Mouse (Mus musculus): Measurements from ENCODE around the gene Camta2. TPM values are rescaled to one million over a fixed set of nuclear protein-coding genes. Genes with fewer than 3 reads are reported as not detected.

Camta2 gene
- polyA plus RNA-seq, 1 experiment from 2014 or later: 14.8 TPM

DNA sequence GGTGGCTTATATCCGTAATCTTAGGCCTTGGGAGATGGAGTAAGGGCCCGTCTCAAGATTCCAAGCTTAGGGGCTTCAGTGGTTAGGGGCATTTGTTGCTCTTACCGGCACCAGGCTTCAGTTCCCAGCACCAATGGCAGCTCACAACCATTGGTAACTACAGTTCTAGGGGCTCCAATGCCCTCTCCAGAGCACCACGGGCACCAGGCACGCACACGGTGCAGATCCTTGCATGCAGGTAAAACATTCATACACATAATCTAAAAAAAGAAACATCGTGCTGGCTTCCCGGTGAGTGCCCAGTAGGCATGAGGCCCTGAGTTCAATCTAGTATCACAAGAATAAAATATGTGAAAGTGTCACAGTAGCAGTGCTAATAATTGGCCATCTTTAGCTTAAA lies 24.8 kb downstream of the Camta2 start:
- no peak overlapping the region for H3K27ac ChIP-seq (ENCODE audit: low read length)
- WGBS: 89% methylated on average over 8 of the region's 8 CpGs
- H3K4me2 ChIP-seq (ENCODE audit: low read depth, low read length): no peak overlapping the region
- H3K4me3 ChIP-seq (ENCODE audit: low read length): no peak overlapping the region
- H3K36me3 ChIP-seq (ENCODE audit: control insufficient read depth, insufficient read depth, low read length): peaks cover 29% of the 10 kb centered on the region
- no peak for ATAC-seq (ENCODE audit: low read depth)
- H3K4me1 ChIP-seq (replicated peaks; ENCODE audit: control insufficient read depth, insufficient read depth, low read length): peaks cover 10% of the 10 kb centered on the region
- H3K9ac ChIP-seq (ENCODE audit: low read length): no peak overlapping the region
- H3K27me3 ChIP-seq (ENCODE audit: control insufficient read depth, insufficient read depth, low read depth, low read length): no peaks in the 10 kb centered on the region
- H3K9me3 ChIP-seq (ENCODE audit: control insufficient read depth, low read length): no peaks in the 10 kb centered on the region

DNA sequence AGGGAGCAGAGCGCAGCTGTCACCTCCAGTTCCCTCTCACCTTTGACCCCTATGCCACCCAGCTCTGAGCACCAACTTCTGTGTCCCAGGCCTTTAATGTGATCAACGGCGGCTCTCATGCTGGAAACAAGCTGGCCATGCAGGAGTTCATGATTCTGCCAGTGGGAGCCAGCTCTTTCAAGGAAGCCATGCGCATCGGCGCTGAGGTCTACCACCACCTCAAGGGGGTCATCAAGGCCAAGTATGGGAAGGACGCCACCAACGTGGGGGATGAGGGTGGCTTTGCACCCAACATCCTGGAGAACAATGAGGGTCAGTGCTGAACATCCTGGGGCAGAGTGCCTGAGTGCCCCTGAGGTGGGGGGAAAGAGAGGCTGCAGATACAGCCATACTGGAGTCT lies 27.3 kb downstream of the Camta2 start:
- ATAC-seq (ENCODE audit: low read depth): no peak
- peaks cover 23% of the 10 kb centered on the region for H3K4me1 ChIP-seq (replicated peaks; ENCODE audit: control insufficient read depth, insufficient read depth, low read length)
- H3K36me3 ChIP-seq (ENCODE audit: control insufficient read depth, insufficient read depth, low read length): peaks cover 27% of the 10 kb centered on the region

DNA sequence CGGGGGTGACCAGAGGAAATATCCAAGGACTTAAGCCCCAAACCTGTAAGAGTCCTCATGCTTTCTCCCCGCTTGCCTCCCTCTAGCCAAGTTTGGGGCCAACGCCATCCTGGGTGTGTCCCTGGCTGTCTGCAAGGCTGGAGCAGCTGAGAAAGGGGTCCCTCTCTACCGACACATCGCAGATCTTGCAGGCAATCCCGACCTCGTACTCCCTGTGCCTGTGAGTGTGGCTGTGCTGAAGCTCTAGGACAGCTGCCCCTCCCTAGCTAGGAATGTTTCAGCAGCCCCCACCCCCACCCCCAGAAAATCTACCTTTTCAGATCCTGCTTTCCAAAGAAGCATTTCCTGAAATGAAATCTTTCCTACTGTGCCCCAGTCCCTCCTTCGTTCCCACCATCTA lies 29.0 kb downstream of the Camta2 start:
- Histone ChIP-seq H3K27ac (ENCODE audit: low read length) (no peak overlapping the region), H3K27me3 (ENCODE audit: control insufficient read depth, insufficient read depth, low read depth, low read length) (no peaks in the 10 kb centered on the region)
- WGBS: 49% methylated on average over 8 of the region's 8 CpGs

More for the DNA sequence above, 27.3 kb downstream of the Camta2 start:
- 82% methylated on average over 8 of the region's 8 CpGs for WGBS
- Histone ChIP-seq H3K4me2 (ENCODE audit: low read depth, low read length) (no peak overlapping the region), H3K27me3 (ENCODE audit: control insufficient read depth, insufficient read depth, low read depth, low read length) (no peaks in the 10 kb centered on the region), H3K9me3 (ENCODE audit: control insufficient read depth, low read length) (no peaks in the 10 kb centered on the region), H3K27ac (ENCODE audit: low read length) (no peak overlapping the region), H3K9ac (ENCODE audit: low read length) (no peak overlapping the region), H3K4me3 (ENCODE audit: low read length) (no peak overlapping the region)

DNA sequence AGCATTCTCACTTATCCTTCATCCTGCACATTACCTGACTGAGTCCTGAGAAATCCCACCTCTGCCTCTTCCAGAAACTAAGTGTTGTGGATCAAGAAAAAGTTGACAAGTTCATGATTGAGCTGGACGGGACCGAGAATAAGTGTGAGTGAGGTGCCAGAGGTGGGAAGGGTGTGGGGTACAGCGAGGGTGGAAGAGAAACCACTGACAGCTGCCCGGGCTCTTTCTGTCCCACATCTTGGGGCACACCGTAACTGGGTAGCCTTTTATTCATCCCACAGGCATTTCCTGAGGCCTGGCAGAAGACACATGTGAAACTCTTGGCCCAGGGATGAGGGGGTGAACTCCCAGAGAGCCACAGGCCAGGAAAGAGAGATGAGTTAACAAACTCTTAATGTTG lies 29.4 kb downstream of the Camta2 start:
- peaks cover 25% of the 10 kb centered on the region for H3K4me1 ChIP-seq (replicated peaks; ENCODE audit: control insufficient read depth, insufficient read depth, low read length)
- no peaks in the 10 kb centered on the region for H3K27me3 ChIP-seq (ENCODE audit: control insufficient read depth, insufficient read depth, low read depth, low read length)
- H3K4me2 ChIP-seq (ENCODE audit: low read depth, low read length): no peak overlapping the region
- H3K9me3 ChIP-seq (ENCODE audit: control insufficient read depth, low read length): no peaks in the 10 kb centered on the region
- peaks cover 11% of the 10 kb centered on the region for H3K36me3 ChIP-seq (ENCODE audit: control insufficient read depth, insufficient read depth, low read length)
- no peak overlapping the region for H3K9ac ChIP-seq (ENCODE audit: low read length)
- H3K27ac ChIP-seq (ENCODE audit: low read length): no peak overlapping the region
- 69% methylated on average over 5 of the region's 5 CpGs for WGBS
- no peak for ATAC-seq (ENCODE audit: low read depth)
- no peak overlapping the region for H3K4me3 ChIP-seq (ENCODE audit: low read length)

More for the DNA sequence above, 29.0 kb downstream of the Camta2 start:
- no peak overlapping the region; the same call in 1 of the 2 replicates for H3K9ac ChIP-seq (ENCODE audit: low read length)
- peaks cover 25% of the 10 kb centered on the region for H3K4me1 ChIP-seq (replicated peaks; ENCODE audit: control insufficient read depth, insufficient read depth, low read length)
- no peak overlapping the region for H3K4me3 ChIP-seq (ENCODE audit: low read length)
- peaks cover 15% of the 10 kb centered on the region for H3K36me3 ChIP-seq (ENCODE audit: control insufficient read depth, insufficient read depth, low read length)
- no peak for ATAC-seq (ENCODE audit: low read depth)
- H3K4me2 ChIP-seq (ENCODE audit: low read depth, low read length): no peak overlapping the region
- H3K9me3 ChIP-seq (ENCODE audit: control insufficient read depth, low read length): no peaks in the 10 kb centered on the region

DNA sequence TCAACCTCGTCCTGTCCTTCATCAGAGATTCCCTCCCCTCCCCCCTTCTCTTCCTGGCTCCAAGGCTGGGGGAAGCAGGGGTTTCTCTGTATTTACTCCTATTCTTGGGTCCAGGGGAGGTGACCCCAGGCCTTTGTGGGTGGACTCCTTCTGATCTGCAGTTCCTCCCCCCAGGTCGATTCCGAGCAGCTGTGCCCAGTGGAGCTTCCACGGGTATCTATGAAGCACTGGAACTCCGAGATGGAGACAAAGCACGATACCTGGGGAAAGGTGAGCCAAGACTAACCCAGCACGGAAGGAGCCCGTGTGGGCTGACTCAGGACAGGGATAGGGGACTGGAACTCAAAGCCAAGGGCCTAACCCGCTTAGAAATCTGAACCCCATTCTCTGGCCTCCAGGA lies 29.9 kb downstream of the Camta2 start:
- Histone ChIP-seq H3K27ac (ENCODE audit: low read length) (no peak overlapping the region), H3K4me1 (replicated peaks; ENCODE audit: control insufficient read depth, insufficient read depth, low read length) (peaks cover 25% of the 10 kb centered on the region), H3K4me3 (ENCODE audit: low read length) (no peak overlapping the region), H3K27me3 (ENCODE audit: control insufficient read depth, insufficient read depth, low read depth, low read length) (no peaks in the 10 kb centered on the region), H3K36me3 (ENCODE audit: control insufficient read depth, insufficient read depth, low read length) (peaks cover 8% of the 10 kb centered on the region), H3K9me3 (ENCODE audit: control insufficient read depth, low read length) (no peaks in the 10 kb centered on the region), H3K4me2 (ENCODE audit: low read depth, low read length) (no peak overlapping the region), H3K9ac (ENCODE audit: low read length) (no peak overlapping the region)
- no peak for ATAC-seq (ENCODE audit: low read depth)
- 45% methylated on average over 9 of the region's 9 CpGs for WGBS

DNA sequence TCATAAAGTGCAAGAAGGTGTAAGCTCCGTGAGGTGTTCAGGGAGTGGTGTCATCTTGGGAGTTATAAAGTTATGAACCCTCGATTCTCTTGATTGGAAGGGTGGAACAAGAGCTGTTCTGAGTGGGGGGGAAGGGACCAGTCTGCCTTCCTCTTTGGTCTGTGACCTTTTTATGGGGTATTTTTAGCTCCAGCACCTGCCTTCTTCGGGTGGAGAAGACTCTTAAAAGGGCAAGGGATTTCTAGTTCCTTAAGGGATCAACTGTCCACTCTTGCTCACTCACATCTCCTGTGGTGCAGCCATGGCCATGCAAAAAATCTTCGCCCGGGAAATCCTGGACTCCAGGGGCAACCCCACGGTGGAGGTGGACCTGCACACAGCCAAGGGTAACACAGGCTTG lies 30.3 kb downstream of the Camta2 start:
- no peak overlapping the region; the same call in 1 of the 2 replicates for H3K9ac ChIP-seq (ENCODE audit: low read length)
- H3K36me3 ChIP-seq (ENCODE audit: control insufficient read depth, insufficient read depth, low read length): peaks cover 7% of the 10 kb centered on the region
- H3K27me3 ChIP-seq (ENCODE audit: control insufficient read depth, insufficient read depth, low read depth, low read length): no peaks in the 10 kb centered on the region
- no peak overlapping the region for H3K27ac ChIP-seq (ENCODE audit: low read length)
- 43% methylated on average over 6 of the region's 6 CpGs for WGBS
- no peak for ATAC-seq (ENCODE audit: low read depth)
- H3K4me2 ChIP-seq (ENCODE audit: low read depth, low read length): peak overlapping the region; percentile 24; the same call in 1 of the 2 replicates
- no peak overlapping the region for H3K4me3 ChIP-seq (ENCODE audit: low read length)
- peaks cover 28% of the 10 kb centered on the region for H3K4me1 ChIP-seq (replicated peaks; ENCODE audit: control insufficient read depth, insufficient read depth, low read length)
- H3K9me3 ChIP-seq (ENCODE audit: control insufficient read depth, low read length): no peaks in the 10 kb centered on the region

DNA sequence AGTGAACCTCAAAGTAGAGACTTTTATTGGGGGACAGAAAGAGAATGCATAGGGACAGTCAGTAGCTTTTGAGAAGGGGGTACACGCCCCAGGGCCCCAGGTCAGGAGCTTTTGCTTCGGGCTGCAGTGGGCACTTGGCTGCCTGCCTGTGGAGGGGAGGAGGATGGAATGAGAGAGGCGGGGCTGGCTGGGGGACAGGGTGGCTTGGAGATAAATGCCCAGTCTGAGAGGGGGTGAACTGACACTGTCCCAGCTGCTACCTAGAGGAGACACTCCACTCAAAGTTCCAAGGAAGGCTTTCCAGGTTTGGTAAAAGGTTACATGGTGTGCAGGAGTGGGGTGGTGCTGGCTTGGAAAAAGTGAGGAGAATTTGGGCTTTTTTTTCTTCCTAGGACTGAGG lies 30.9 kb downstream of the Camta2 start, which contains the start of gene Eno3:
Gene Eno3, plus strand, starts transcription at position 239 of the 400 bp plus-strand sequence.
- Histone ChIP-seq H3K4me2 (ENCODE audit: low read depth, low read length) (peak within 1 kb of the TSS; percentile 96), H3K9ac (ENCODE audit: low read length) (peak within 1 kb of the TSS; percentile 100), H3K27me3 (ENCODE audit: control insufficient read depth, insufficient read depth, low read depth, low read length) (no peaks in the 10 kb centered on the region), H3K4me1 (replicated peaks; ENCODE audit: control insufficient read depth, insufficient read depth, low read length) (peaks cover 34% of the 10 kb centered on the region), H3K9me3 (ENCODE audit: control insufficient read depth, low read length) (no peaks in the 10 kb centered on the region), H3K27ac (ENCODE audit: low read length) (peak within 1 kb of the TSS; percentile 99), H3K36me3 (ENCODE audit: control insufficient read depth, insufficient read depth, low read length) (peaks cover 9% of the 10 kb centered on the region; the same call in 1 of the 2 replicates), H3K4me3 (ENCODE audit: low read length) (peak within 1 kb of the TSS; percentile 100)
- ATAC-seq (ENCODE audit: low read depth): no peak
- 11% methylated on average over 3 of the region's 3 CpGs for WGBS

DNA sequence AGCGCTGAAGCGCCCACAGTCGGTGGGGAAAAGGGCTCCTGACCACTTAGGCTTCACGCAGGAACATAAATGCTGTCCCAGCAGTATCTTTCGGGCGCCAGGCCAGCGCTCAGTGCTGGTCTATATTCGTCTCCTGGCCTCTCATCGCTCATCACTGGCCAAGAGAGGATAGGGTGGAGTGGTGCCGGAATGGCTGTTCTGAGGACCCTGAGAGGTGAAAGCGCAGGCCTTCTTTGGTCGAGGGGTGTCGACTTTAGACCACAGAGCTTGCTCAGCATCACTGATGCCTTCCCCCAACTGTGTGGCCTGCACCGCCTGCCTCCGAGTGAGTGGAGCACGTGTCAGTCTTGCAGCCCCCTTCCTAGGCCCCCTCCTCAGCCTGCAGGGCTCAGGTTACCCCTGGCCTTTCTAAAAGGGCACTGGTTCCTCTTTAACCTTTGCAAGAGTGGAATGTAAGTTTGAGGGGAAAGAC lies 31.4 kb downstream of the Camta2 start:
- Histone ChIP-seq H3K4me1 (replicated peaks; ENCODE audit: control insufficient read depth, insufficient read depth, low read length) (peaks cover 38% of the 10 kb centered on the region), H3K9ac (ENCODE audit: low read length) (peak overlapping the region; percentile 100), H3K4me3 (ENCODE audit: low read length) (peak overlapping the region; percentile 100), H3K27ac (ENCODE audit: low read length) (peak overlapping the region; percentile 99), H3K4me2 (ENCODE audit: low read depth, low read length) (peak overlapping the region; percentile 96), H3K27me3 (ENCODE audit: control insufficient read depth, insufficient read depth, low read depth, low read length) (no peaks in the 10 kb centered on the region), H3K36me3 (ENCODE audit: control insufficient read depth, insufficient read depth, low read length) (peaks cover 14% of the 10 kb centered on the region), H3K9me3 (ENCODE audit: control insufficient read depth, low read length) (no peaks in the 10 kb centered on the region)
- 6% methylated on average over 16 of the region's 16 CpGs for WGBS
- ATAC-seq (ENCODE audit: low read depth): 0 out of 2 replicates have a peak, but pooled peaks have one; percentile 10

DNA sequence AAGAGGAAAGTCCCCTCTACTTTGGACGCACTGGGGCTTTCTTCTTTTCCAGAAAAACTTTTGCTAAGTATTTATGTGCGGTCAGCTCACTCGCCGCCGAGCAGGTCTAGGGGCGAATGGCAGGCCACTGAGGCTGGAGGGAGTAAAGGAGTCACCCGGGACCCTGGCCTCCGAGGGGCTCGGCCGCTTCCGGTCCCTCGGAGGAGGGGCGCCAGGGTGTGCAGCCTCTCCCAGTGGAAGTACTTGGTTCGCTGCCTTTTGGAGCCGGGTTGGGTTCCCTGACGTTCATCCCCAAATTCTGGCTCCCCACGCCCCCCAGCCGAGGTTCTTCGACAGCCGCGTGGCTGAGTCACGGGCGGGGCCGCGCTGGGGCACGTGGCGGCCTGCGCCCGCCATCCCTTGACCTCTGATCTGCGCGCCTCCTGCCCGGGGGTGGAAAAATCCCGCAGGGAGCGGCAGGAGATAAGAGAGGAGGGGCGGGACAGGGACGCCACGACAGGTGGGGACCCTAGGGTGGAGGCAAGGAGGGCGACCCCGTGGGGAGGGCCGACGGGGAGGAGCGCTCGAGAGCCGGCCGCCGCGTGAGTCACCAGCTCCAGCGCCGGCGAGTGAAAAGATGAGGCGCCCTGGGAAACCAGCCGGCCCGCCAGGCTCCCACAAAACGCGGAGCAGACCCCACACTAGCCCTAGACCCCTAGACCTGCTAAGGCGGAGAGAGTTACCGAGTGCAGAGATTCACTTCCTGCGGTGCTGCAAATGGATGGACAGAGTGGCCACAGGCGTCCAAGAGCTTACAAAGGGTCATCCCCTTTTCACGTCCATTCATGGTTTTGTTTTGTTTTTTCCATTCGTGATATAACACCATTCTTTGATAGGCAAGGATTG lies 32.1 kb downstream of the Camta2 start:
- Histone ChIP-seq H3K4me3 (ENCODE audit: low read length) (peak overlapping the region; percentile 100), H3K4me2 (ENCODE audit: low read depth, low read length) (peak overlapping the region; percentile 96), H3K9ac (ENCODE audit: low read length) (peak overlapping the region; percentile 100), H3K27ac (ENCODE audit: low read length) (peak overlapping the region; percentile 99), H3K36me3 (ENCODE audit: control insufficient read depth, insufficient read depth, low read length) (peaks cover 21% of the 10 kb centered on the region), H3K27me3 (ENCODE audit: control insufficient read depth, insufficient read depth, low read depth, low read length) (no peaks in the 10 kb centered on the region), H3K4me1 (replicated peaks; ENCODE audit: control insufficient read depth, insufficient read depth, low read length) (peaks cover 45% of the 10 kb centered on the region), H3K9me3 (ENCODE audit: control insufficient read depth, low read length) (no peaks in the 10 kb centered on the region)
- WGBS: under 1% methylated on average over 56 of the region's 61 CpGs
- ATAC-seq (ENCODE audit: low read depth): peak; percentile 39
